Mouse (Mus musculus) gastrocnemius, adult 2 months (tissue): ENCODE measurements around the gene Rhot2. TPM values are rescaled to one million over a fixed set of nuclear protein-coding genes. Genes with fewer than 3 reads are reported as not detected.

ENCODE experiments used
- DNase-seq: peaks from one replicate; pipeline ENCODE4 v3.0.0; 2022
- H3K27ac ChIP-seq: fragments of 200-600 bp; 2 replicates; pipeline ENCODE4 v1.8.1; 2022; ENCODE audit warnings: mild to moderate bottlenecking
- H3K4me3 ChIP-seq: fragments of 200-600 bp; 2 replicates; pipeline ENCODE4 v1.8.1; 2022; ENCODE audit warnings: mild to moderate bottlenecking, moderate library complexity
- CTCF ChIP-seq: fragments of 200-600 bp; IDR thresholded peaks from 2 replicates; pipeline ENCODE4 v1.8.1; 2022; ENCODE audit warnings: antibody characterized with exemption, mild to moderate bottlenecking, moderate library complexity
- intact Hi-C: fragments of 180-260 bp; cut with DNase I; formaldehyde crosslinking; loops from one replicate; pipeline ENCODE4 v1.15.1; 2025
- total RNA-seq, 2 experiments: library from RNA; stranded (reverse); gene quantifications; 2 replicates each; pipeline ENCODE4 v1.2.3; 2021

The Rhot2 gene
- total RNA-seq, 2 experiments from 2014 or later: 58.1 to 89.3 TPM

GRCm38 (mm10) chr17:25829558-25830017, 15.1 kb downstream of the Rhot2 start:
- peak overlapping the region; percentile 83 for H3K27ac ChIP-seq
- intact Hi-C loops: loop anchor here (5.0 kb wide), 1 partner anchor 38 kb away; the partner anchor contains the start of gene Mcrip2
- no peak for TF ChIP-seq CTCF

DNA sequence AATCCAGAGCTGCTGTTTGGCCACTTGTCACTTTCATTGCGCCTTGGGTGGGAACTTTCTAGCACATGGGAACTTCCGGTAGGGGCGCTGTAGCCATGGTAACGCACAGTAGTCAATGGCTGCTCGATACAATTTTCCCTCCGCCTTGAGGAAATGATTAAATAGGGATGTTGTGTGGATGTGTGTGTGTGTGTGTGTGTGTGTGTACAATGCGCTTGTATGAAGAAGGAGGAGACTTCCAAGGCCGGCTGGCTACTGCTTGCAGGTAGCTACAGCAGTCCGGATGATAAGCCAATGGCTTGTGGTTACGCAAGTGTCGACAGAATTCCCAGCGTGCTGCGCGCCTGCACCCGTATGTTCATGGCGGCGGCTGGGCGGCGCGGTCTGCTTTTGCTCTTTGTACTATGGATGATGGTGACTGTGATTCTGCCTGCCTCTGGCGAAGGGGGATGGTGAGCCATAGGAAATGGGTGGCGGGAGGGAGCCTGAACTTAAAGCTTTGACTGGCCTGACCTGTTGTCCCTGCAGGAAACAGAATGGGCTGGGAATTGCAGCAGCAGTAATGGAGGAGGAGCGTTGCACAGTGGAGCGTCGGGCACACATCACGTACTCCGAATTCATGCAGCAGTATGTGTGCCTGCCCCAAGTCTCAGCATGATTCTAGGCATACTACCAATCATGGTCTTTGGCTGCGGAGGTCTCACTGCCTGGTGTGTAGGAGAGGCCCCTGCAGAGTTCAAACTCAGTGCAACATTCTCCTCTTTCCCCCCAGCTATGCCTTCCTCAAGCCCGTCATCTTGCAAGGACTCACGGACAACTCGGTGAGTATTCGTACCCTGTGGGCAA, 15.7 kb downstream of the Rhot2 start, which contains the start of gene Jmjd8:
Gene Jmjd8 (plus strand): TSS at position 156 of the 846 bp plus-strand sequence.
- peak; percentile 84 for DNase-seq
- intact Hi-C loops: no loop called here
- TF ChIP-seq CTCF: peak; percentile 45
- peak within 1 kb of the TSS; percentile 83 for H3K27ac ChIP-seq
- peak within 1 kb of the TSS; percentile 71 for H3K4me3 ChIP-seq

More at GRCm38 (mm10) chr17:25829558-25830017, 15.1 kb downstream of the Rhot2 start:
- H3K4me3 ChIP-seq: peak overlapping the region; percentile 71
- peak; percentile 24 for DNase-seq

- H3K4me3 ChIP-seq: peak overlapping the region; percentile 71
- intact Hi-C loops: no loop called here
- H3K27ac ChIP-seq: peak overlapping the region; percentile 83
- no peak for TF ChIP-seq CTCF
- no peak for DNase-seq
These were observed 16.4 kb downstream of the Rhot2 start for GRCm38 (mm10) chr17:25828223-25828594.

DNA sequence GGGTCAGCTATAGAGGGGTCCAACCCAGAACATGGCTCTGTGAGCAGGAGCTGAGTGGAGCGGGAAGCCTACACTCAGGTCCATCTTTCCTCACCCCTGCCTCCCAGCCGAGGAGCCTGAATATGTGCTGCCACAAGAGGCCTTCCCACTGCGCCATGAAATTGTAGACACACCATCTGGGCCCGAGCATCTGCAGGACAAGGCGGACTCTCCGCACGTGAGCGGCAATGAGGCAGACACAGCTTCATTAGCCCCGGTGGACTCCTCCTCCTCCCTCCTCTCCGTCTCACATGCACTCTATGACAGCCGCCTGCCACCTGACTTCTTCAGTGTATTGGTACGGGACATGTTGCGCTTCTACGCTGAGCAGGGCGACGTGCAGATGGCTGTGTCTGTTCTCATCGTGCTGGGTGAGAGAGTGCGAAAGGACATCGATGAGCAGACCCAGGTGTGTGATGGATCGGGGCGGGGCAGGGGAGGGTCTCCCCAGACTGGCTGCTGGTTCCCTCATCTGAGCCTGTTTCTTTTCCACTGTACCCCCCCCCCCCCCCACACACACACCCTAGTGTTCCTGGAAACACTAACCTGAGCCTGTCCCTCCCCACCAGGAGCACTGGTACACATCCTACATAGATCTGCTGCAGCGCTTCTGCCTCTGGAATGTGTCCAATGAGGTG, 17.0 kb downstream of the Rhot2 start:
- intact Hi-C loops: no loop called here
- Histone ChIP-seq H3K27ac (no peak overlapping the region), H3K4me3 (no peak overlapping the region)
- no peak for TF ChIP-seq CTCF
- no peak for DNase-seq

DNA sequence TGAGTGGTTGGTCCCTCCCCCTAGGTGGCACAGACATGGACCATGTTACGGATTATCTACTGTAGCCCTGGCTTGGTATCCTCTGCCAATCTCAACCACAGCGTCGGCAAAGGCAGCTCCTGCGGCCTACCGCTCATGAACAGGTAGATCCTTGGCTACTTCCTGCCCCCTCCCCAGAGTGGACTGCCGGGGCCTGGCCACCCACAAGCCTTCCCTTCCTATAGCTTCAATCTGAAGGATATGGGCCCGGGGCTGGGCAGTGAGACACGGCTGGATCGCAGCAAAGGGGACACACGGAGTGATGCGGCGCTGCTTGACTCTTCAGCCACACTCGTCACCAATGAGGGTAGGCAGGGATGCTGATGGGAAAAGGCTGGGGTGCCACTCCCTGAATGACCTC, 17.6 kb downstream of the Rhot2 start:
- intact Hi-C loops: no loop called here
- H3K4me3 ChIP-seq: no peak overlapping the region
- TF ChIP-seq CTCF: no peak
- DNase-seq: no peak
- H3K27ac ChIP-seq: no peak overlapping the region

DNA sequence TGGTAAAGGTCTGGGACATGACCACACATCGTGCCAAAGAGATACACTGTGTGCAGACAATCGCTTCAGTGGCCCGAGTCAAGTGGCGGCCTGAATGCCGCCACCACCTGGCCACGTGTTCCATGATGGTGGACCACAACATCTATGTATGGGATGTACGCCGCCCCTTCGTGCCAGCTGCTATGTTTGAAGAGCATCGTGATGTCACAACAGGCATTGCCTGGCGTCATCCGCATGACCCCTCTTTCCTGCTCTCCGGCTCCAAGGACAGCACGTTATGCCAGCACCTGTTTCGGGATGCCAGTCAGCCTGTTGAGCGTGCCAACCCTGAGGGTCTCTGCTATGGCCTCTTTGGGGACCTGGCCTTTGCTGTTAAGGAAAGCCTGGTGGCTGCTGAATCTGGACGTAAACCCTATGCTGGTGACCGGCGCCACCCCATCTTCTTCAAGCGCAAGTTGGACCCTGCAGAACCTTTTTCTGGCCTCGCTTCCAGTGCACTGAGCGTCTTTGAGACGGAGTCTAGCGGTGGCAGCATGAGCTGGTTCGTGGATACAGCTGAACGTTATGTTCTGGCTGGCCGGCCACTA, 18.6 kb downstream of the Rhot2 start:
- no peak for TF ChIP-seq CTCF
- no peak for DNase-seq
- Histone ChIP-seq H3K27ac (no peak overlapping the region), H3K4me3 (no peak overlapping the region)
- intact Hi-C loops: no loop called here

DNA sequence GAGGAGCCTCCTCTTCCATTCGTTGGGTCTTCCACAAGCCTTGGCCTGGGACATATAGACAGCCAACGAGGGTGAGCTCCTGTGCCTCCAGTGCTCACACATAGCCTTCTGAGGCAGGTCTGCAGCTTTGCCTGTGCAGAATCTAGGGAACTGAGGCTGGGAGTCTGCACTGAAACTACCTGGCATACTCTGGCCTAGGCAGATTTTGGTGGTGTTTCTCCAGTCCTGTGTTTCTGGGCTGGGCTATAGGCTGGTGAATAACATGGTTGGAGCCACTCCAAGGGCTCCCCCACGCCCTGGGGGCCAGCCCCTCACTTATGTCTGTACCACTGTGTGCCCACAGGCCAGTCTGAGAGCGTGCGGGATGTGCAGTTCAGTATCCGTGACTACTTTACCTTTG, 19.3 kb downstream of the Rhot2 start:
- no peak overlapping the region for H3K4me3 ChIP-seq
- TF ChIP-seq CTCF: no peak
- H3K27ac ChIP-seq: no peak overlapping the region
- DNase-seq: no peak
- intact Hi-C loops: no loop called here

DNA sequence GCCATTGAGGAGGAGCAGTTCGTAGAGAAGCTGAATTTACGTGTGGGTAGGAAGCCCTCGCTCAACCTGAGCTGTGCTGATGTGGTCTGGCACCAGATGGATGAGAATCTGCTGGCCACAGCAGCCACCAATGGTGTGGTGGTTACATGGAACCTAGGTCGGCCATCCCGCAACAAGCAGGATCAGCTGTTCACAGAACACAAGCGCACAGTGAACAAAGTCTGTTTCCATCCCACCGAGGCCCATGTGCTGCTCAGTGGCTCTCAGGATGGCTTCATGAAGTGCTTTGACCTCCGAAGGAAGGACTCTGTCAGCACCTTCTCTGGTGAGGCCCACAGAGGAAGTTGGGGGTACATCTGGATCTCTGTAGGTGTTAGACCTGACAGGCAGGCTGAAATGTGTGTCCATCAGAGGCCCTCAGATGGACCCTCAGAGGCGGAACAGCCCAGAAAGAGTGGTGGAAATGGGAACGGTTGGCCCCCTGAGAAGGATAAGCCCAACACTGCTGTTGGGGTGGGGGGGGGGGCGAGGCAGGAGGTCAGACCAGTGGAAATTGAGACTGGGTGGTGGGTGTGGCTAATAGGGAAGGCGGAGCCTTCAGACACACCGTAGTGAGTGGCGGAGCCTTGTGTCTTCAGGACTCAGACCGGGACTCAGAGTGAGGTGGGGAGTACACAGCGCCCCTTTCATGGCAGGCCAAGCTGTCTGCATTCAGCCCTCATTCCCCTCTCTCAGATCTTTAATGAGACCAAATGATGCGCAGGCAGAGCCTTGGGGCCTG, 20.1 kb downstream of the Rhot2 start:
- Histone ChIP-seq H3K27ac (no peak overlapping the region), H3K4me3 (peak overlapping the region; percentile 85)
- DNase-seq: no peak
- intact Hi-C loops: no loop called here
- no peak for TF ChIP-seq CTCF

GRCm38 (mm10) chr17:25823452-25823851, 21.2 kb downstream of the Rhot2 start, which contains the start of gene Wdr24:
Wdr24 (plus strand) TSS chr17:25823627.
- intact Hi-C loops: no loop called here
- peak; percentile 76 for DNase-seq
- no peak for TF ChIP-seq CTCF
- Histone ChIP-seq H3K27ac (peak within 1 kb of the TSS; percentile 81), H3K4me3 (peak within 1 kb of the TSS; percentile 85)

- H3K27ac ChIP-seq: no peak overlapping the region
- no peak for TF ChIP-seq CTCF
- H3K4me3 ChIP-seq: peak overlapping the region; percentile 23; the same call in 1 of the 2 replicates
- intact Hi-C loops: no loop called here
- DNase-seq: no peak
These were observed 25.5 kb downstream of the Rhot2 start for GRCm38 (mm10) chr17:25818851-25819780.

- no peak overlapping the region for H3K27ac ChIP-seq
- TF ChIP-seq CTCF: no peak
- no peak for DNase-seq
- intact Hi-C loops: no loop called here
- no peak overlapping the region for H3K4me3 ChIP-seq
These were observed 27.0 kb downstream of the Rhot2 start for GRCm38 (mm10) chr17:25817662-25818061.
